Mouse (Mus musculus): ENCODE data around the gene Gm10413.
"Not testable (repeated sequence)": the region's sequence is repeated elsewhere in the genome, so short reads cannot be mapped to it uniquely, and the experiment has no call there.

The Gm10413 gene

GRCm38 (mm10) chr14:3394793-3395192 lies at the start of gene Gm10413:
TSS of gene Gm10413 (plus strand) at chr14:3395093.
- not testable (repeated sequence) for DNase-seq (ENCODE audit: low spot score)

GRCm38 (mm10) chr14:3412314-3412713 lies 17.4 kb downstream of the Gm10413 start, which contains the start of gene Gm10409:
TSS of gene Gm10409 (plus strand) at chr14:3412614.
- DNase-seq (ENCODE audit: low spot score), result not testable (repeated sequence)

- not testable (repeated sequence) for DNase-seq (ENCODE audit: low spot score)
Measured at GRCm38 (mm10) chr14:3427803-3428202, 32.9 kb downstream of the Gm10413 start, which contains the start of gene Gm3005. TSS of gene Gm3005 (plus strand) at chr14:3428103.

- not testable (repeated sequence) for DNase-seq (ENCODE audit: low spot score)
Measured at GRCm38 (mm10) chr14:3449079-3449478, 54.2 kb downstream of the Gm10413 start, which contains the start of gene Gm10408. TSS of gene Gm10408 (plus strand) at chr14:3449379.
